Mouse (Mus musculus) bone marrow macrophage, adult 2 months (primary cell): ENCODE measurements at regions not wholly inside any gene's neighbourhood (a gene's known extent, or its start where the extent isn't known, plus 50 kb on each side); places are given as distances from the start of the nearest gene placed in this dataset.

ENCODE experiments used
- CTCF ChIP-seq: IDR thresholded peaks from 2 replicates; pipeline ENCODE4 v1.5.1; 2012; ENCODE audit warnings: low read depth, mild to moderate bottlenecking, low read length, moderate library complexity
- POLR2A ChIP-seq: IDR thresholded peaks from 2 replicates; pipeline ENCODE4 v1.6.1; 2012; ENCODE audit warnings: mild to moderate bottlenecking, low read depth, low read length, borderline replicate concordance

GRCm38 (mm10) chr9:63087195-63087594, 61.6 kb downstream of the Skor1 start:
- TF ChIP-seq CTCF (no peak), POLR2A (no peak)
